Mouse (Mus musculus) neutrophil, adult 83 days (primary cell): ENCODE results near the gene Fstl5. TPM values are rescaled to one million over a fixed set of nuclear protein-coding genes. Genes with fewer than 3 reads are reported as not detected.

Source experiments
- total RNA-seq, 2 experiments: library from RNA; stranded (reverse); gene quantifications; one replicate each; pipeline ENCODE4 v1.2.4; 2023

The Fstl5 gene
- not detected for total RNA-seq

GRCm38 (mm10) chr3:76074060-76074707, at the start of gene Fstl5:
Gene Fstl5 (plus strand): TSS chr3:76074270.

Other genes starting within 250 kb of the Fstl5 start
- gene Golim4, start 117.3 kb upstream of the Fstl5 start, total RNA-seq = 100 to 1,000 TPM; 142 to 148 TPM